Mouse (Mus musculus) adrenal gland, adult 8-10 months (tissue): ENCODE measurements at regions not wholly inside any gene's neighbourhood (a gene's known extent, or its start where the extent isn't known, plus 50 kb on each side); places are given as distances from the start of the nearest gene placed in this dataset.

Experiments used
- DNase-seq: peaks from one replicate; pipeline ENCODE4 v3.0.0; 2022

- DNase-seq, result no peak
Observed at GRCm38 (mm10) chr5:119149389-119150185, 520.9 kb upstream of the Tbx3 start.

GRCm38 (mm10) chr5:119153086-119153485 is 517.4 kb upstream of the Tbx3 start:
- DNase-seq, result no peak

- no peak for DNase-seq
Observed at GRCm38 (mm10) chr5:119156638-119157037, 513.8 kb upstream of the Tbx3 start.

GRCm38 (mm10) chr5:119158171-119158570 is 512.3 kb upstream of the Tbx3 start:
- no peak for DNase-seq

GRCm38 (mm10) chr5:119162132-119162675 is 508.3 kb upstream of the Tbx3 start:
- DNase-seq, result no peak

GRCm38 (mm10) chr5:119167718-119168117 is 502.8 kb upstream of the Tbx3 start:
- peak; percentile 89 for DNase-seq

- no peak for DNase-seq
Observed at GRCm38 (mm10) chr5:119169274-119169673, 501.2 kb upstream of the Tbx3 start.

- no peak for DNase-seq
Observed at GRCm38 (mm10) chr5:119171626-119172025, 498.8 kb upstream of the Tbx3 start.

GRCm38 (mm10) chr5:119178805-119179204 is 491.7 kb upstream of the Tbx3 start:
- no peak for DNase-seq

- DNase-seq, result no peak
Observed at GRCm38 (mm10) chr5:119183545-119184047, 486.9 kb upstream of the Tbx3 start.

GRCm38 (mm10) chr5:119186611-119187010 is 483.9 kb upstream of the Tbx3 start:
- no peak for DNase-seq

- no peak for DNase-seq
Observed at GRCm38 (mm10) chr5:119188476-119188875, 482.0 kb upstream of the Tbx3 start.

- DNase-seq, result no peak
Observed at GRCm38 (mm10) chr5:119193699-119194681, 476.5 kb upstream of the Tbx3 start.

- DNase-seq, result no peak
Observed at GRCm38 (mm10) chr5:119199906-119200305, 470.6 kb upstream of the Tbx3 start.

- no peak for DNase-seq
Observed at GRCm38 (mm10) chr5:119201251-119201650, 469.2 kb upstream of the Tbx3 start.

- DNase-seq, result no peak
Observed at GRCm38 (mm10) chr5:119204736-119205135, 465.7 kb upstream of the Tbx3 start.

- no peak for DNase-seq
Observed at GRCm38 (mm10) chr5:119208077-119208476, 462.4 kb upstream of the Tbx3 start.

GRCm38 (mm10) chr5:119213196-119213595 is 457.3 kb upstream of the Tbx3 start:
- no peak for DNase-seq

GRCm38 (mm10) chr5:119213692-119214357 is 456.6 kb upstream of the Tbx3 start:
- DNase-seq, result no peak

- DNase-seq, result no peak
Observed at GRCm38 (mm10) chr5:119214937-119215336, 455.5 kb upstream of the Tbx3 start.

- DNase-seq, result no peak
Observed at GRCm38 (mm10) chr5:119215364-119215763, 455.1 kb upstream of the Tbx3 start.

GRCm38 (mm10) chr5:119216146-119216545 is 454.3 kb upstream of the Tbx3 start:
- DNase-seq, result no peak
